Comparison of ENCODE assay signal across 14 mouse cellular contexts in genomic region chr9:106327125-106327809, GRCm38 (mm10). TPM values are rescaled to one million over a fixed set of nuclear protein-coding genes. Genes with fewer than 3 reads are reported as not detected.
DNase-seq lines count a peak whose midpoint lies in the region; ATAC-seq and TF ChIP-seq lines count a peak whose summit lies in the region.
"Had no signal": no experiment of that assay in that cellular context is flagged by ENCODE, and none has a peak within 500 bp of the region (broad histone marks: within the 10 kb centered on the region; RNA-seq: fewer than 3 reads in every experiment).

No protein-coding gene starts in this region.

- H3K9me3 ChIP-seq in forebrain, embryonic 14.5 days (replicated peaks; ENCODE audit: control insufficient read depth, low read length), result no peaks in the 10 kb centered on the region
- no peaks in the 10 kb centered on the region for H3K9me3 ChIP-seq in forebrain, embryonic 12.5 days
- H3K9me3 ChIP-seq in lung, embryonic 14.5 days (ENCODE audit: low read depth, low read length), result no peaks in the 10 kb centered on the region
- H3K9me3 ChIP-seq: embryonic facial prominence, embryonic 12.5 days; liver, embryonic 15.5 days; neural tube, embryonic 13.5 days had no signal

- no peak overlapping the region for H3K4me2 ChIP-seq in forebrain, embryonic 14.5 days (ENCODE audit: low read length)
- no peak overlapping the region for H3K4me2 ChIP-seq in forebrain, embryonic 12.5 days
- no peak overlapping the region for H3K4me2 ChIP-seq in lung, embryonic 14.5 days
- H3K4me2 ChIP-seq: embryonic facial prominence, embryonic 12.5 days; liver, embryonic 15.5 days; neural tube, embryonic 13.5 days had no signal

- no peak overlapping the region for H3K9ac ChIP-seq in forebrain, embryonic 14.5 days (ENCODE audit: low read length)
- H3K9ac ChIP-seq in forebrain, embryonic 12.5 days, result no peak overlapping the region
- no peak overlapping the region for H3K9ac ChIP-seq in lung, embryonic 14.5 days
- H3K9ac ChIP-seq: embryonic facial prominence, embryonic 12.5 days; liver, embryonic 15.5 days; neural tube, embryonic 13.5 days had no signal

- 69% methylated on average over 8 of the region's 8 CpGs for WGBS in forebrain, embryonic 14.5 days
- 74% methylated on average over 8 of the region's 8 CpGs for WGBS in forebrain, embryonic 12.5 days
- WGBS in lung, embryonic 14.5 days, result 69% methylated on average over 8 of the region's 8 CpGs

- H3K4me3 ChIP-seq in forebrain, embryonic 14.5 days (ENCODE audit: low read depth, low read length), result no peak overlapping the region
- H3K4me3 ChIP-seq in forebrain, embryonic 12.5 days (replicated peaks), result no peak overlapping the region
- H3K4me3 ChIP-seq in lung, embryonic 14.5 days (ENCODE audit: low read depth, low read length), result no peak overlapping the region
- H3K4me3 ChIP-seq: embryonic facial prominence, embryonic 12.5 days; liver, embryonic 15.5 days; neural tube, embryonic 13.5 days had no signal

- no peaks in the 10 kb centered on the region for H3K4me1 ChIP-seq in forebrain, embryonic 14.5 days (ENCODE audit: control insufficient read depth, insufficient read depth, low read length)
- H3K4me1 ChIP-seq in forebrain, embryonic 12.5 days, result peaks cover 13% of the 10 kb centered on the region
- H3K4me1 ChIP-seq in lung, embryonic 14.5 days (ENCODE audit: insufficient read depth), result peaks cover 6% of the 10 kb centered on the region; the same call in 1 of the 2 replicates

- peak; percentile 68 for DNase-seq in forebrain, embryonic 14.5 days (ENCODE audit: low spot score)
- no peak for DNase-seq in lung, embryonic 14.5 days
- no peak for DNase-seq in lung, postnatal 36 days
- DNase-seq in layer of hippocampus, postnatal 14 days (ENCODE audit: low spot score in 2 of 2), result peak; percentile 63 to 71
- DNase-seq in right cerebral cortex, postnatal 36 days (ENCODE audit: low spot score in 2 of 2), result peak; percentile 44 to 76
- no peak for DNase-seq in adipocyte (ENCODE audit: low spot score)
- DNase-seq in spleen, postnatal 4 days (ENCODE audit: low spot score in 2 of 2), result no peak
- DNase-seq: adrenal gland, postnatal 14 days; cerebellum, adult 11-12 months; kidney, adult 9 months had no signal

- ATAC-seq in forebrain, embryonic 14.5 days, result peak; percentile 85
- no peak for ATAC-seq in forebrain, embryonic 12.5 days (ENCODE audit: low FRiP score)
- no peak for ATAC-seq in lung, embryonic 14.5 days (ENCODE audit: insufficient read depth)

- TF ChIP-seq CTCF in lung, embryonic 14.5 days (IDR thresholded peaks at IDR 0.05; ENCODE audit: low read depth), result no peak

- no peaks in the 10 kb centered on the region for H3K36me3 ChIP-seq in forebrain, embryonic 14.5 days (ENCODE audit: control insufficient read depth, insufficient read depth, low read length)
- H3K36me3 ChIP-seq in forebrain, embryonic 12.5 days (replicated peaks), result no peaks in the 10 kb centered on the region; the same call in 1 of the 2 replicates
- 0 out of 2 replicates have a peak, but pooled peaks cover 2% of the 10 kb centered on the region for H3K36me3 ChIP-seq in lung, embryonic 14.5 days (ENCODE audit: insufficient read depth)
- H3K36me3 ChIP-seq: embryonic facial prominence, embryonic 12.5 days; liver, embryonic 15.5 days; neural tube, embryonic 13.5 days had no signal

- no peaks in the 10 kb centered on the region for H3K27me3 ChIP-seq in forebrain, embryonic 14.5 days (replicated peaks; ENCODE audit: control insufficient read depth, insufficient read depth, low read length)
- no peaks in the 10 kb centered on the region for H3K27me3 ChIP-seq in forebrain, embryonic 12.5 days
- H3K27me3 ChIP-seq in lung, embryonic 14.5 days (ENCODE audit: insufficient read depth, low read length), result no peaks in the 10 kb centered on the region
- H3K27me3 ChIP-seq: embryonic facial prominence, embryonic 12.5 days; liver, embryonic 15.5 days; neural tube, embryonic 13.5 days had no signal

- H3K27ac ChIP-seq in forebrain, embryonic 14.5 days (ENCODE audit: low read depth, low read length), result peak overlapping the region; percentile 60; the same call in 1 of the 2 replicates
- no peak overlapping the region for H3K27ac ChIP-seq in forebrain, embryonic 12.5 days
- peak overlapping the region; percentile 86 for H3K27ac ChIP-seq in lung, embryonic 14.5 days (ENCODE audit: low read depth)
- H3K27ac ChIP-seq: embryonic facial prominence, embryonic 12.5 days; liver, embryonic 15.5 days; neural tube, embryonic 13.5 days had no signal

RNA-seq across cellular contexts. Expression of gene Dusp7, which starts 41.2 kb away (rescaled TPM):
- polyA plus RNA-seq in forebrain, embryonic 14.5 days (2014; fragmentation: Nextera tagmentation; extraction: Ambion mirVana), result 10.2 and 11.3 TPM in 2 replicates
- 12.1 and 16.3 TPM in 2 replicates for polyA plus RNA-seq in forebrain, embryonic 12.5 days (2016; fragmentation: Nextera tagmentation; extraction: Ambion mirVana)
- 23.9 and 27.3 TPM in 2 replicates for polyA plus RNA-seq in lung, embryonic 14.5 days (2014; fragmentation: Nextera tagmentation; extraction: Ambion mirVana)
- total RNA-seq in layer of hippocampus, postnatal 14 days (2021), result 10 to 100 TPM; 65.2 to 70.3 TPM

RNA-seq across cellular contexts. Expression of gene Poc1a, which starts 46.4 kb away (rescaled TPM):
- polyA plus RNA-seq in forebrain, embryonic 14.5 days (2014; fragmentation: Nextera tagmentation; extraction: Ambion mirVana), result 11.8 and 12.1 TPM in 2 replicates
- polyA plus RNA-seq in forebrain, embryonic 12.5 days (2016; fragmentation: Nextera tagmentation; extraction: Ambion mirVana), result 23.4 and 23.8 TPM in 2 replicates
- 27.1 and 29.5 TPM in 2 replicates for polyA plus RNA-seq in lung, embryonic 14.5 days (2014; fragmentation: Nextera tagmentation; extraction: Ambion mirVana)
- 10 to 100 TPM in 1 of 2 experiments, 1 to 10 TPM in 1; 8.5 to 12.0 TPM for total RNA-seq in layer of hippocampus, postnatal 14 days (2021)

Comparison
In these comparisons a context has a peak if more than half of its experiments do, and no peak if none do; other contexts are left out.
1. DNase-seq: peak in forebrain, embryonic 14.5 days (single experiment), layer of hippocampus, postnatal 14 days (2 of 2) and right cerebral cortex, postnatal 36 days (2 of 2); none in lung, embryonic 14.5 days (single experiment), lung, postnatal 36 days (single experiment), adipocyte (single experiment) and spleen, postnatal 4 days (0 of 2).